Mouse (Mus musculus) hindbrain, embryonic 10.5 days (tissue): ENCODE results near the gene Usp27x. TPM values are rescaled to one million over a fixed set of nuclear protein-coding genes. Genes with fewer than 3 reads are reported as not detected.
A peak's percentile ranks its signal among the peaks of the same experiment; 100 is the strongest.

Experiments
- DNase-seq: peaks from one replicate; pipeline ENCODE4 v3.0.0-alpha.2; 2017; ENCODE audit warnings: low spot score
- H3K27ac ChIP-seq: fragments of 300-500 bp; sonication (generic); 2 replicates; pipeline ENCODE4 v1.5.1; 2016; ENCODE audit warnings: mild to moderate bottlenecking, moderate library complexity
- H3K27me3 ChIP-seq: fragments of 300-500 bp; sonication (generic); 2 replicates; pipeline ENCODE4 v1.6.1; 2016; ENCODE audit warnings: mild to moderate bottlenecking; ENCODE audit not compliant: poor library complexity, insufficient read depth, severe bottlenecking
- H3K36me3 ChIP-seq: fragments of 300-500 bp; sonication (generic); 2 replicates; pipeline ENCODE4 v1.6.1; 2016; ENCODE audit warnings: mild to moderate bottlenecking, moderate library complexity
- H3K4me1 ChIP-seq: fragments of 300-500 bp; sonication (generic); replicated peaks from 2 replicates; pipeline ENCODE4 v1.6.1; 2016; ENCODE audit warnings: mild to moderate bottlenecking
- H3K4me3 ChIP-seq: fragments of 300-500 bp; sonication (generic); 2 replicates; pipeline ENCODE4 v1.5.1; 2016; ENCODE audit warnings: mild to moderate bottlenecking, moderate library complexity
- H3K9me3 ChIP-seq: fragments of 300-500 bp; sonication (generic); 2 replicates; pipeline ENCODE4 v1.6.1; 2016; ENCODE audit warnings: mild to moderate bottlenecking, moderate library complexity
- WGBS: fragments of 180-500 bp; shearing (Covaris S2); methylation state at CpG from one replicate; pipeline ENCODE4 v1.1.7; 2016; 5-methylcytosine and 5-hydroxymethylcytosine counted together
- polyA plus RNA-seq: library from polyadenylated mRNA; unstranded; fragments of >200 nt; fragmentation: Nextera tagmentation; extraction: Ambion mirVana; gene quantifications from 2 replicates; pipeline ENCODE4 v1.2.1, GENCODE M21; 2016

Usp27x gene
- 0.56 and 0.90 TPM in 2 replicates for polyA plus RNA-seq

DNA sequence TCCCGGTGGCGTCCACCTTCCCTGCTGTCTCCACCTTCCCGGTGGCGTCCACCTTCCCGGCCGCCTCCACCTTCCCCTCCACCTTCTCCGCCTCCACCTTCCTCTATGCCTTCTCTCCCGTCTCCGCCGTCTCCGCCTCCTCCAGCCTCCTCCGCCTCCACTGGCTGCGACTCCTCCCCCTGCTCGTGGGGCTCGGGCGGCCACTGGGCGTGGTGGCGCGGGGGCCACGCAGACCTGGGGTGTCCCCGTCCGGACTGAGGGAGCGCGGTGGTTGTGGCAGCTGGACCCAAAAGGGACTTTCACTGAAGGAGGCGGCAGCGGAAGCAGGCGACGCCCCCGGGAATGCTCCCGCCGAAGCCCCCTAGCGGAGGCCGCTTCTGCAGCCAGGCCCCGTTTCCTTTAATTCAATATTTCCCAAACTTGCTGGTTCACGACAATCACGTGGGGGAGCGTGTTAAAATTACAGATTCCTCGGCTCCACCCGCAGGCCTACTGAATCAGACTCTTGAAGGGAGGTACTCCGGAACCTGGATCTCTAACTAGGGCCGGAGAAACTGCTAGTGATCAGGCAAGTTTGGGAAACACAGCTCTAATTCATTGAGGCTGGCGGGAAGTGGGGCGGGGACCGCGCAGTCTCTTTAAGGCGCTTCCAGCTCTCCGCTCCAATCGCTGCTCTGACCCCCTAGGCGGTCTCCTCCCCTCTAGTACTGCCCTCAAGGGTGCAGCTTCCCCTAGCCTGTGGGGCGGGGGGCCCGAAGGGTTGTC lies at the start of gene Usp27x:
Usp27x (minus strand) TSS at position 115 of the 765 bp plus-strand sequence.
- Histone ChIP-seq H3K36me3 (no peaks in the 10 kb centered on the region), H3K27ac (peak within 1 kb of the TSS; percentile 90), H3K4me3 (peak within 1 kb of the TSS; percentile 65), H3K9me3 (peaks cover 13% of the 10 kb centered on the region; the same call in 1 of the 2 replicates), H3K4me1 (peaks cover 10% of the 10 kb centered on the region; the same call in 1 of the 2 replicates), H3K27me3 (no peaks in the 10 kb centered on the region)
- WGBS, result 14% methylated on average over 51 of the region's 51 CpGs
- DNase-seq, result peak; percentile 72

DNA sequence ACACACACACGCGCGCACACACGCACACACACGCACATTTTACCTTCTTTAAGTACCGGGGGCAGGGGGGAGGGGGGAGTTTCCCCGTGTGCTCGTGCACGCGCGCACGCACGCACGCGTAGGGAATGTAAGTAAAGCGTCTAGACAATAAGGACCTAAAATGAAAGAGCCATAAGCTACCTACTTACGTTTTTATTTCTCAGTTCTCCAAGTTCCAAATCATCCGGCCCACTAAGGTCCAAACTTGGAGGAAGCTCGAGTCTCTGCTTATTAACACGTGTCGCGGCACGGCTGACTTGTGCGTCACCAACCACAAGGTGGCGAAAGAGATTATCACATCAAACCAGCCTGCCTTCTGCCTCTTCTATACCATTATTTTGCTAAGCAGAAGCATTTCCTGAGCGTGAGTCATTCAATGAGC lies 47.1 kb upstream of the Usp27x start:
- peak overlapping the region; percentile 75; the same call in 1 of the 2 replicates for H3K27ac ChIP-seq
- DNase-seq, result peak; percentile 62
- H3K4me1 ChIP-seq, result no peaks in the 10 kb centered on the region
- WGBS, result 15% methylated on average over 26 of the region's 26 CpGs
- H3K4me3 ChIP-seq, result peak overlapping the region; percentile 52
- 0 out of 2 replicates have a peak, but pooled peaks cover 3% of the 10 kb centered on the region for H3K27me3 ChIP-seq
- no peaks in the 10 kb centered on the region for H3K36me3 ChIP-seq
- no peaks in the 10 kb centered on the region for H3K9me3 ChIP-seq

GRCm38 (mm10) chrX:7422166-7422565 lies 46.5 kb upstream of the Usp27x start:
- peak overlapping the region; percentile 52 for H3K4me3 ChIP-seq
- DNase-seq, result no peak
- WGBS, result 72% methylated on average over 6 of the region's 6 CpGs
- no peaks in the 10 kb centered on the region for H3K4me1 ChIP-seq
- no peaks in the 10 kb centered on the region for H3K9me3 ChIP-seq
- H3K36me3 ChIP-seq, result no peaks in the 10 kb centered on the region
- H3K27me3 ChIP-seq, result 0 out of 2 replicates have a peak, but pooled peaks cover under 1% of the 10 kb centered on the region
- peak overlapping the region; percentile 75; the same call in 1 of the 2 replicates for H3K27ac ChIP-seq

DNA sequence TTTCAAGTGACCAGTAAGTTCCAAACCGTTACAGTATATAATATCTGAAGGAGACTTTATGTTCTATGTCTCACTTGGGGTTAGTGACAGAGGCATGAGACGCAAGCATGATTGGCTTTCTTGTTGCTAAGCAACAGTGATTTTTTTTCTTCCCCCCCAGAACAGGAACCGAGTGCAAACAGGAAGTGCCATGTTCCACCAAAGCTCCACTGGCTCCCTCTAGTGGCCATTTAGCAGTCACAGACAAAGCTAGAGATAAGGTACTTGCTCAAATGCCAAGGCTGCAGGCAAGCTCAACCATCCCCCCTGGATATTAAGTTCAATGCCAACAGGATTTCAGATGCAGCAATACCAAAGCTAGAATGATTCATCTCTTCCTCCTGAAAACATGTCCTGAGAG lies 45.4 kb upstream of the Usp27x start:
- H3K36me3 ChIP-seq, result no peaks in the 10 kb centered on the region
- 27% methylated on average over 3 of the region's 3 CpGs for WGBS
- H3K27me3 ChIP-seq, result no peaks in the 10 kb centered on the region
- H3K4me3 ChIP-seq, result no peak overlapping the region
- H3K4me1 ChIP-seq, result no peaks in the 10 kb centered on the region
- no peak overlapping the region for H3K27ac ChIP-seq
- no peaks in the 10 kb centered on the region for H3K9me3 ChIP-seq
- DNase-seq, result peak; percentile 64

DNA sequence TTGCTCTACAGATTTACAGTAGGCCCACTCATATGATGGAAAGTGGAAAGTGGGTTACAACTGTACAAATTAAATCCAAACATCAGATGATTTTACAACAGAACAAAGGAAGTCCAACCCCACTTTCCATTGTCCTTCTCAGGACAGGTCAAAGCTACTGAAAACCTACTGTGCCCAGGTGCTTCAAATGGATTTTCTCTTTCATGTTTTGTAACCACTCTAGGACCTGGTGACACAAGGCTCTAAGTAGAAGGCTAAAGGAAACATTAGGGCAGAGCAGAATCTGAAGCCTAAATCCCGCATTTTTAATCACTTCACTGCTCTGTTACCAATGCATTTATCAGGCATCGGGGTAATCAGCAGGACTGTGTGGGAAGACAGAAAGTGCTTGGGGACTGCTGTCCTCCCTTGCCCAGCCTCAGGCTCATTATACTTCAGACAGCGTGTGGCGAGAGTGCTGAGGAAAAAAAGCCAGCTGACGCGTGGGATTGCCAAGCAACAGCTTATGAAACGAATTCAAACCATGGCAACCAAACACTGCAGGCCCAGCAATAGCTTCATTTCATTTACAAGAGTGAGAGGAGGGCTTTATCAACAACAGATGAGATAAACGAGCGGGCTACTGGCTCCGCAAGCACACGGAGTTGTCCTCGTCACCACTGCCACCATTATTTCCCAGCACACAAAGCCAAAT lies 40.7 kb upstream of the Usp27x start:
- Histone ChIP-seq H3K9me3 (no peaks in the 10 kb centered on the region), H3K27ac (0 out of 2 replicates have a peak overlapping the region, but pooled peaks have one; percentile 12), H3K36me3 (no peaks in the 10 kb centered on the region), H3K27me3 (no peaks in the 10 kb centered on the region), H3K4me1 (no peaks in the 10 kb centered on the region), H3K4me3 (no peak overlapping the region)
- DNase-seq, result peak; percentile 43
- WGBS, result 49% methylated on average over 12 of the region's 12 CpGs

DNA sequence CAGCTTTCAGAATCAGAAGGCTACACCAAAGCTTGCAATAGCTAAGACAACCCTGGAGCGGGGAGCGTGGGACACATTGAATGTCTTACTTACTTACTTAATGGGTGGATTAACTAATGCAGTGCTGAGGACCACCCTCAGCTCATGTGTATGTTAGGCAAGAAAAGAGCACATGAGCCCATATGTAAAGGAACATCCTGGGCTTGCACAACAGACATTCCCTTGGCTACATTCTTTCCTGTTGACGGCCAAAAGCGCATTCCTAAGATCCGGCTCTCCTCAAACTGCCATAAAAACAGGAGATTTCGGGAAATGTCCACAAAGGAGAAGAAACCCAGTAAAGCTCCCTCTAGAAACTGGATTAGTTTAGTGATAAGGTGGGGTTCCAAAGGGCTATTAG lies 39.7 kb upstream of the Usp27x start:
- no peaks in the 10 kb centered on the region for H3K36me3 ChIP-seq
- DNase-seq, result no peak
- no peak overlapping the region for H3K4me3 ChIP-seq
- 88% methylated on average over 6 of the region's 6 CpGs for WGBS
- no peak overlapping the region for H3K27ac ChIP-seq
- no peaks in the 10 kb centered on the region for H3K9me3 ChIP-seq
- H3K4me1 ChIP-seq, result no peaks in the 10 kb centered on the region
- H3K27me3 ChIP-seq, result no peaks in the 10 kb centered on the region

DNA sequence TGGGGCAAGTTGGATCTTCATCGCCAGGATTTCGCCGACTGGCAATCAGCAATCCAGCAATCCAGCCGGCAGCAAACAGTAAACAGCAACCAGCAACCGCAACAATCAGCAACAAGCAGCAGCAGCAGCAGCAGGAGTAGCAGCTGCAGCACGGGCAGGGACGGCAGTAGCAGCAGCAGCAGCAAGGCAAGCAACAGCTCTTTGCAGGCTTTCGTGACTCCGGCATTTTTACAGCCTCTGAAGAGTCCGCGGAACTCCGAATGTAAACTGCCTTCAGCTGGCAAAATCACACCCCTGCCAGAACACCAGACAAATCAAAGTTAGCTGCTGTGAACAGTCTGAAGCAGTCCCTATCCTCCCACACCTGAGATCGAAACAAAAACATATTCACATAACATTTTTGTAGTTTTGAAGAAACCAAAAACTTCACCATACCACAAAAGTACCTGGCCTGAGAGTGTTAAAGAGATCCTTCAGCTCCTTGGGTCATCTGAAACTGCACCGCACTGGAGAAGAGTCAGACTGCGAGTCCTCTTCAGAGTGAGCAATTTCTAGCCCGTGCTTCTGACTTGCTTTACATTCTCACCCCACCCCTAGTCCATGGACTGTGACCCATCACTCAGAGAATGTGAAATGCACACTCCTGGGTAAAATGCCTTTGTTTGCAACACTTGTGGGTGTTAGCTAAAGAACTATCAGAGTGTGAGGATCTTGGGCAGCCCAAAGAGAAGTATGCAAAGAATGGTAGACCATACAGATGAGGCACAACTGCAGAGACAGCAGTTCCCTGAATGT lies 36.8 kb upstream of the Usp27x start:
- Histone ChIP-seq H3K4me3 (no peak overlapping the region), H3K27ac (no peak overlapping the region), H3K9me3 (no peaks in the 10 kb centered on the region), H3K4me1 (no peaks in the 10 kb centered on the region), H3K36me3 (no peaks in the 10 kb centered on the region), H3K27me3 (no peaks in the 10 kb centered on the region)
- no peak for DNase-seq
- 79% methylated on average over 16 of the region's 16 CpGs for WGBS

DNA sequence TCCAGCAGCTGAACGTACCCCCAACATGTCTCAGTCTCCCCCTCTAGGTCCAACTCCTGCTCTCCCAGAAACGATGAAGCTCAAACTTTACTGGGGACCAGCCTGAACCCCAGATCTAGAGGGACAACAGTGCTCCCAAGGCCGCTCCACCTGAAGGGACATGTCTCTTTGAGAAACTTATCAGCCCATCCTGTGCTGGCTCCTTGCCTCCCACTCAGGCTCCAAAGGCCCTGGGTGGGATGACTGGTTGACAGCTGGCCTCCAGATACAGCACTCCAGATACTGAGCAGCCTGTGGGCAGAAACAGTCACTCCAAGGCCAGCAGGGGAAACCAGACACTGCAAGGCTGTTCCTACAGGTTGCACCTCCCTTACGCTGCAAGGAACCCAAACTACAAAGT lies 956 bp upstream of the Usp27x start:
- WGBS, result 36% methylated on average over 4 of the region's 4 CpGs
- H3K9me3 ChIP-seq, result peaks cover 13% of the 10 kb centered on the region; the same call in 1 of the 2 replicates
- peak overlapping the region; percentile 90 for H3K27ac ChIP-seq
- DNase-seq, result peak; percentile 3
- H3K36me3 ChIP-seq, result no peaks in the 10 kb centered on the region
- peak overlapping the region; percentile 65 for H3K4me3 ChIP-seq
- peaks cover 10% of the 10 kb centered on the region; the same call in 1 of the 2 replicates for H3K4me1 ChIP-seq
- no peaks in the 10 kb centered on the region for H3K27me3 ChIP-seq

- peak overlapping the region; percentile 65 for H3K4me3 ChIP-seq
- DNase-seq, result no peak
- 29% methylated on average over 39 of the region's 40 CpGs for WGBS
Measured at GRCm38 (mm10) chrX:7375322-7375715, 311 bp downstream of the Usp27x start.

GRCm38 (mm10) chrX:7325455-7325854 lies 50.2 kb downstream of the Usp27x start:
- no peaks in the 10 kb centered on the region for H3K36me3 ChIP-seq
- 31% methylated on average over 2 of the region's 2 CpGs for WGBS
- no peak overlapping the region for H3K4me3 ChIP-seq
- H3K27ac ChIP-seq, result no peak overlapping the region
- H3K4me1 ChIP-seq, result no peaks in the 10 kb centered on the region
- no peaks in the 10 kb centered on the region for H3K27me3 ChIP-seq
- no peaks in the 10 kb centered on the region for H3K9me3 ChIP-seq
- no peak for DNase-seq

More at GRCm38 (mm10) chrX:7375322-7375715, 311 bp downstream of the Usp27x start:
- H3K4me1 ChIP-seq, result peaks cover 10% of the 10 kb centered on the region; the same call in 1 of the 2 replicates
- peaks cover 13% of the 10 kb centered on the region; the same call in 1 of the 2 replicates for H3K9me3 ChIP-seq
- H3K27ac ChIP-seq, result peak overlapping the region; percentile 90
- H3K36me3 ChIP-seq, result no peaks in the 10 kb centered on the region
- H3K27me3 ChIP-seq, result no peaks in the 10 kb centered on the region

- Histone ChIP-seq H3K27me3 (no peaks in the 10 kb centered on the region), H3K4me1 (no peaks in the 10 kb centered on the region), H3K27ac (no peak overlapping the region), H3K36me3 (no peaks in the 10 kb centered on the region), H3K9me3 (no peaks in the 10 kb centered on the region), H3K4me3 (no peak overlapping the region)
- DNase-seq, result peak; percentile 53
- WGBS, result 14% methylated on average over 7 of the region's 7 CpGs
Measured at GRCm38 (mm10) chrX:7322288-7322687, 53.3 kb downstream of the Usp27x start.
